Mouse (Mus musculus) heart, postnatal 36 days (tissue): Measurements from ENCODE around the gene Rnf26. TPM values are rescaled to one million over a fixed set of nuclear protein-coding genes. Genes with fewer than 3 reads are reported as not detected.
"Not testable (repeated sequence)": the region's sequence is repeated elsewhere in the genome, so short reads cannot be mapped to it uniquely, and the experiment has no call there.

Experiments
- DNase-seq, 2 experiments: peaks; one replicate each; pipeline ENCODE4 v3.0.0; 2021 to 2022
- intact Hi-C: fragments of 180-260 bp; cut with DNase I; formaldehyde crosslinking; loops from one replicate; pipeline ENCODE4 v1.15.1; 2025
- total RNA-seq, 2 experiments: library from RNA; stranded (reverse); gene quantifications; 2 replicates each; pipeline ENCODE4 v1.2.3; 2021

Rnf26 gene
- total RNA-seq, 2 experiments from 2014 or later, result 6.7 to 7.6 TPM

GRCm38 (mm10) chr9:44125546-44126428 lies 12.5 kb upstream of the Rnf26 start:
- intact Hi-C loops, result loop anchor here (1.0 to 5.0 kb wide), 4 partner anchors 22 to 267 kb away; no protein-coding TSS in a partner anchor
- peak; percentile 87 to 88 for DNase-seq

- intact Hi-C loops, result loop anchor here (2.0 to 5.0 kb wide), 2 partner anchors 52 to 267 kb away; no protein-coding TSS in a partner anchor
- no peak for DNase-seq
Measured at GRCm38 (mm10) chr9:44125026-44125425, 11.7 kb upstream of the Rnf26 start.

GRCm38 (mm10) chr9:44124317-44124716 lies 11.0 kb upstream of the Rnf26 start:
- intact Hi-C loops, result loop anchor here (2.0 kb wide), 1 partner anchor 52 kb away; no protein-coding TSS in a partner anchor
- DNase-seq, result no peak

GRCm38 (mm10) chr9:44119948-44120465 lies 6.7 kb upstream of the Rnf26 start:
- intact Hi-C loops, result no loop called here
- no peak for DNase-seq

- intact Hi-C loops, result no loop called here
- no peak for DNase-seq
Measured at GRCm38 (mm10) chr9:44119011-44119410, 5.7 kb upstream of the Rnf26 start.

GRCm38 (mm10) chr9:44116182-44116581 lies 2.9 kb upstream of the Rnf26 start:
- intact Hi-C loops, result no loop called here
- no peak for DNase-seq

GRCm38 (mm10) chr9:44115599-44115998 lies 2.3 kb upstream of the Rnf26 start:
- intact Hi-C loops, result no loop called here
- no peak for DNase-seq

GRCm38 (mm10) chr9:44114453-44114852 lies 1.1 kb upstream of the Rnf26 start:
- intact Hi-C loops, result no loop called here
- DNase-seq, result no peak

- intact Hi-C loops, DNase-seq: not testable (repeated sequence)
Measured at GRCm38 (mm10) chr9:44111909-44112308, 1.4 kb downstream of the Rnf26 start.

- intact Hi-C loops, result no loop called here
- DNase-seq, result peak; percentile 77 to 80
Measured at GRCm38 (mm10) chr9:44109360-44110095, 3.8 kb downstream of the Rnf26 start.

- intact Hi-C loops, result no loop called here
- DNase-seq, result no peak
Measured at GRCm38 (mm10) chr9:44108269-44109055, 4.9 kb downstream of the Rnf26 start.

- intact Hi-C loops, result loop anchor here (2.0 kb wide), 1 partner anchor 123 kb away; no protein-coding TSS in a partner anchor
- peak; percentile 59 to 60 for DNase-seq
Measured at GRCm38 (mm10) chr9:44107557-44108179, 5.6 kb downstream of the Rnf26 start.

GRCm38 (mm10) chr9:44107110-44107509 lies 6.2 kb downstream of the Rnf26 start, which contains the start of gene C1qtnf5:
Gene C1qtnf5 (plus strand): TSS chr9:44107245.
- intact Hi-C loops, result loop anchor here (2.0 kb wide), 1 partner anchor 122 kb away; no protein-coding TSS in a partner anchor
- peak; percentile 87 for DNase-seq

- no peak for DNase-seq
- intact Hi-C loops, result loop anchor here (2.0 kb wide), 1 partner anchor 122 kb away; no protein-coding TSS in a partner anchor
Measured at GRCm38 (mm10) chr9:44106596-44106995, 6.7 kb downstream of the Rnf26 start.

- no peak for DNase-seq
Measured at GRCm38 (mm10) chr9:44106182-44106581, 7.1 kb downstream of the Rnf26 start.

GRCm38 (mm10) chr9:44105781-44106180 lies 7.5 kb downstream of the Rnf26 start:
- intact Hi-C loops, result loop anchor here (2.0 kb wide), 1 partner anchor 121 kb away; no protein-coding TSS in a partner anchor
- no peak for DNase-seq

More at GRCm38 (mm10) chr9:44106182-44106581, 7.1 kb downstream of the Rnf26 start:
- intact Hi-C loops, result loop anchor here (2.0 kb wide), 1 partner anchor 121 kb away; no protein-coding TSS in a partner anchor

GRCm38 (mm10) chr9:44104881-44105280 lies 8.4 kb downstream of the Rnf26 start:
- DNase-seq, result no peak

GRCm38 (mm10) chr9:44101490-44101889 lies 11.8 kb downstream of the Rnf26 start, which contains the start of gene Mfrp:
Gene Mfrp (plus strand): TSS chr9:44101729.
- intact Hi-C loops, result no loop called here
- no peak for DNase-seq

More at GRCm38 (mm10) chr9:44104881-44105280, 8.4 kb downstream of the Rnf26 start:
- intact Hi-C loops, result no loop called here

- intact Hi-C loops, result no loop called here
- DNase-seq, result peak in 1 of 2 experiments; percentile 36
Measured at GRCm38 (mm10) chr9:44096536-44096935, 16.8 kb downstream of the Rnf26 start.
